Mouse (Mus musculus) heart, embryonic 15.5 days (tissue): ENCODE measurements at regions not wholly inside any gene's neighbourhood (a gene's known extent, or its start where the extent isn't known, plus 50 kb on each side); places are given as distances from the start of the nearest gene placed in this dataset.

ENCODE experiments used
- ATAC-seq: fragments of 200-750 bp; cut with Nextera tagmentation; replicated peaks from 2 replicates; pipeline ENCODE4 v1.8.0; 2017; ENCODE audit warnings: low read depth, moderate TSS enrichment; ENCODE audit not compliant: insufficient number of reproducible peaks, insufficient read depth, low FRiP score
- H3K27ac ChIP-seq: fragments of 300-500 bp; sonication (generic); 2 replicates; pipeline ENCODE4 v1.5.1; 2015; ENCODE audit warnings: mild to moderate bottlenecking, inconsistent platforms
- H3K27me3 ChIP-seq: fragments of 300-500 bp; sonication (generic); 2 replicates; pipeline ENCODE4 v1.6.1; 2015; ENCODE audit warnings: inconsistent platforms
- H3K36me3 ChIP-seq: fragments of 300-500 bp; sonication (generic); 2 replicates; pipeline ENCODE4 v1.6.1; 2015; ENCODE audit warnings: mild to moderate bottlenecking, inconsistent platforms
- H3K4me1 ChIP-seq: fragments of 300-500 bp; sonication (generic); replicated peaks from 2 replicates; pipeline ENCODE4 v1.6.1; 2015; ENCODE audit warnings: inconsistent platforms
- H3K4me2 ChIP-seq: fragments of 300-500 bp; sonication (generic); 2 replicates; pipeline ENCODE4 v1.6.1; 2015; ENCODE audit warnings: inconsistent platforms, mild to moderate bottlenecking, moderate library complexity
- H3K4me3 ChIP-seq: fragments of 300-500 bp; sonication (generic); 2 replicates; pipeline ENCODE4 v1.5.1; 2015; ENCODE audit warnings: mild to moderate bottlenecking, inconsistent platforms
- H3K9ac ChIP-seq: fragments of 300-500 bp; sonication (generic); 2 replicates; pipeline ENCODE4 v1.6.1; 2015; ENCODE audit warnings: mild to moderate bottlenecking, inconsistent platforms
- H3K9me3 ChIP-seq: fragments of 300-500 bp; sonication (generic); replicated peaks from 2 replicates; pipeline ENCODE4 v1.6.1; 2016; ENCODE audit warnings: inconsistent platforms
- WGBS: fragments of 180-500 bp; shearing (Covaris S2); methylation state at CpG from one replicate; pipeline ENCODE4 v1.1.7; 2015; ENCODE audit warnings: mixed read lengths; 5-methylcytosine and 5-hydroxymethylcytosine counted together

- Histone ChIP-seq H3K4me1 (no peaks in the 10 kb centered on the region), H3K9ac (no peak overlapping the region), H3K4me3 (no peak overlapping the region), H3K9me3 (no peaks in the 10 kb centered on the region), H3K36me3 (no peaks in the 10 kb centered on the region), H3K27ac (no peak overlapping the region), H3K4me2 (no peak overlapping the region), H3K27me3 (no peaks in the 10 kb centered on the region)
- no peak for ATAC-seq
Observed at GRCm38 (mm10) chr10:96442165-96442564, 174.6 kb upstream of the Btg1 start.

- H3K9me3 ChIP-seq, result no peaks in the 10 kb centered on the region
- ATAC-seq, result no peak
Observed at GRCm38 (mm10) chr10:96450266-96450665, 166.5 kb upstream of the Btg1 start.

GRCm38 (mm10) chr10:96454857-96455256 is 161.9 kb upstream of the Btg1 start:
- WGBS, result 83% methylated on average over 6 of the region's 6 CpGs
- H3K9ac ChIP-seq, result no peak overlapping the region
- H3K27me3 ChIP-seq, result no peaks in the 10 kb centered on the region
- H3K9me3 ChIP-seq, result no peaks in the 10 kb centered on the region
- no peaks in the 10 kb centered on the region for H3K4me1 ChIP-seq
- H3K36me3 ChIP-seq, result no peaks in the 10 kb centered on the region
- ATAC-seq, result no peak
- H3K4me3 ChIP-seq, result no peak overlapping the region
- no peak overlapping the region for H3K4me2 ChIP-seq
- H3K27ac ChIP-seq, result no peak overlapping the region

More at GRCm38 (mm10) chr10:96450266-96450665, 166.5 kb upstream of the Btg1 start:
- Histone ChIP-seq H3K27me3 (no peaks in the 10 kb centered on the region), H3K4me1 (no peaks in the 10 kb centered on the region), H3K9ac (no peak overlapping the region), H3K27ac (no peak overlapping the region), H3K4me3 (no peak overlapping the region), H3K36me3 (no peaks in the 10 kb centered on the region), H3K4me2 (no peak overlapping the region)
- 89% methylated on average over 4 of the region's 4 CpGs for WGBS

- no peaks in the 10 kb centered on the region for H3K27me3 ChIP-seq
- WGBS, result 78% methylated on average over 4 of the region's 4 CpGs
Observed at GRCm38 (mm10) chr10:96458551-96458950, 158.3 kb upstream of the Btg1 start.

GRCm38 (mm10) chr10:96459186-96459585 is 157.6 kb upstream of the Btg1 start:
- H3K27me3 ChIP-seq, result no peaks in the 10 kb centered on the region
- H3K9me3 ChIP-seq, result no peaks in the 10 kb centered on the region
- no peaks in the 10 kb centered on the region for H3K36me3 ChIP-seq
- H3K9ac ChIP-seq, result no peak overlapping the region
- H3K27ac ChIP-seq, result no peak overlapping the region
- H3K4me1 ChIP-seq, result no peaks in the 10 kb centered on the region
- no peak overlapping the region for H3K4me3 ChIP-seq
- no peak overlapping the region for H3K4me2 ChIP-seq
- 68% methylated on average over 3 of the region's 3 CpGs for WGBS
- ATAC-seq, result no peak

More at GRCm38 (mm10) chr10:96458551-96458950, 158.3 kb upstream of the Btg1 start:
- no peaks in the 10 kb centered on the region for H3K36me3 ChIP-seq
- no peak for ATAC-seq
- H3K9ac ChIP-seq, result no peak overlapping the region
- H3K27ac ChIP-seq, result no peak overlapping the region
- H3K4me3 ChIP-seq, result no peak overlapping the region
- no peak overlapping the region for H3K4me2 ChIP-seq
- no peaks in the 10 kb centered on the region for H3K4me1 ChIP-seq
- no peaks in the 10 kb centered on the region for H3K9me3 ChIP-seq

GRCm38 (mm10) chr10:96460151-96460550 is 156.7 kb upstream of the Btg1 start:
- ATAC-seq, result no peak
- WGBS, result 70% methylated on average over 9 of the region's 9 CpGs
- H3K4me2 ChIP-seq, result no peak overlapping the region
- H3K36me3 ChIP-seq, result no peaks in the 10 kb centered on the region
- no peak overlapping the region for H3K9ac ChIP-seq
- H3K4me1 ChIP-seq, result no peaks in the 10 kb centered on the region
- no peaks in the 10 kb centered on the region for H3K9me3 ChIP-seq
- H3K27ac ChIP-seq, result no peak overlapping the region
- H3K27me3 ChIP-seq, result no peaks in the 10 kb centered on the region
- H3K4me3 ChIP-seq, result no peak overlapping the region

GRCm38 (mm10) chr10:96460617-96461338 is 156.0 kb upstream of the Btg1 start:
- no peak overlapping the region for H3K4me3 ChIP-seq
- WGBS, result 74% methylated on average over 10 of the region's 10 CpGs
- no peaks in the 10 kb centered on the region for H3K4me1 ChIP-seq
- no peaks in the 10 kb centered on the region for H3K27me3 ChIP-seq
- no peak overlapping the region for H3K9ac ChIP-seq
- H3K27ac ChIP-seq, result no peak overlapping the region
- H3K9me3 ChIP-seq, result no peaks in the 10 kb centered on the region
- no peak for ATAC-seq
- H3K36me3 ChIP-seq, result no peaks in the 10 kb centered on the region
- no peak overlapping the region for H3K4me2 ChIP-seq

- no peak overlapping the region for H3K9ac ChIP-seq
- ATAC-seq, result no peak
- WGBS, result 69% methylated on average over 6 of the region's 6 CpGs
- H3K9me3 ChIP-seq, result no peaks in the 10 kb centered on the region
- no peaks in the 10 kb centered on the region for H3K27me3 ChIP-seq
- no peak overlapping the region for H3K4me3 ChIP-seq
- no peaks in the 10 kb centered on the region for H3K36me3 ChIP-seq
- H3K27ac ChIP-seq, result no peak overlapping the region
- no peak overlapping the region for H3K4me2 ChIP-seq
- no peaks in the 10 kb centered on the region for H3K4me1 ChIP-seq
Observed at GRCm38 (mm10) chr10:96465967-96466366, 150.8 kb upstream of the Btg1 start.

- Histone ChIP-seq H3K27ac (no peak overlapping the region), H3K9me3 (no peaks in the 10 kb centered on the region), H3K4me2 (no peak overlapping the region), H3K36me3 (no peaks in the 10 kb centered on the region), H3K9ac (no peak overlapping the region), H3K4me1 (no peaks in the 10 kb centered on the region), H3K4me3 (no peak overlapping the region), H3K27me3 (no peaks in the 10 kb centered on the region)
- WGBS, result 84% methylated on average over 3 of the region's 3 CpGs
- no peak for ATAC-seq
Observed at GRCm38 (mm10) chr10:96466845-96467244, 150.0 kb upstream of the Btg1 start.

GRCm38 (mm10) chr10:96467661-96468060 is 149.1 kb upstream of the Btg1 start:
- no peak overlapping the region for H3K27ac ChIP-seq
- H3K4me3 ChIP-seq, result no peak overlapping the region
- no peak overlapping the region for H3K9ac ChIP-seq
- no peak for ATAC-seq
- H3K4me2 ChIP-seq, result no peak overlapping the region
- 67% methylated on average over 4 of the region's 4 CpGs for WGBS
- no peaks in the 10 kb centered on the region for H3K27me3 ChIP-seq
- H3K4me1 ChIP-seq, result no peaks in the 10 kb centered on the region
- H3K9me3 ChIP-seq, result no peaks in the 10 kb centered on the region
- no peaks in the 10 kb centered on the region for H3K36me3 ChIP-seq

GRCm38 (mm10) chr10:96471523-96471922 is 145.3 kb upstream of the Btg1 start:
- Histone ChIP-seq H3K4me3 (no peak overlapping the region), H3K27me3 (no peaks in the 10 kb centered on the region), H3K36me3 (no peaks in the 10 kb centered on the region), H3K4me2 (no peak overlapping the region), H3K9me3 (no peaks in the 10 kb centered on the region), H3K9ac (no peak overlapping the region), H3K4me1 (no peaks in the 10 kb centered on the region), H3K27ac (no peak overlapping the region)
- ATAC-seq, result no peak

- no peak for ATAC-seq
- H3K9me3 ChIP-seq, result no peaks in the 10 kb centered on the region
- no peak overlapping the region for H3K27ac ChIP-seq
- H3K27me3 ChIP-seq, result no peaks in the 10 kb centered on the region
- H3K4me2 ChIP-seq, result no peak overlapping the region
- no peak overlapping the region for H3K9ac ChIP-seq
- WGBS, result 77% methylated on average over 12 of the region's 12 CpGs
- no peaks in the 10 kb centered on the region for H3K36me3 ChIP-seq
- no peak overlapping the region for H3K4me3 ChIP-seq
- no peaks in the 10 kb centered on the region for H3K4me1 ChIP-seq
Observed at GRCm38 (mm10) chr10:96479350-96479749, 137.5 kb upstream of the Btg1 start.
